Mouse (Mus musculus) cerebellum, adult 2 months (tissue): ENCODE measurements around the gene Fanca.

Experiments used
- CTCF ChIP-seq: fragments of 200-500 bp; IDR thresholded peaks from 2 replicates; pipeline ENCODE4 v1.5.1; 2011; ENCODE audit warnings: low read depth, mild to moderate bottlenecking, control low read depth, low read length, moderate library complexity, borderline replicate concordance; ENCODE audit not compliant: insufficient read depth
- POLR2A ChIP-seq: fragments of 200-500 bp; IDR thresholded peaks from 2 replicates; pipeline ENCODE4 v1.6.1; 2011; ENCODE audit warnings: low read length, control low read depth, borderline replicate concordance; ENCODE audit not compliant: insufficient read depth

- TF ChIP-seq POLR2A (no peak), CTCF (no peak)
Measured at GRCm38 (mm10) chr8:123278445-123278844, 39.9 kb downstream of the Fanca start.
